In genomic region chr2:144519772-144520171, GRCm38 (mm10) we compare ENCODE assay signal across 22 mouse cellular contexts.
"Had no signal": no experiment of that assay in that cellular context is flagged by ENCODE, and none has a peak within 500 bp of the region (broad histone marks: within the 10 kb centered on the region; RNA-seq: fewer than 3 reads in every experiment).

No protein-coding gene starts in this region.

- H3K27me3 ChIP-seq: limb, embryonic 13.5 days; neural tube, embryonic 12.5 days; neural tube, embryonic 15.5 days; stomach, embryonic 15.5 days had no signal

- H3K9ac ChIP-seq: limb, embryonic 13.5 days; liver, embryonic 12.5 days; liver, embryonic 15.5 days; midbrain, embryonic 13.5 days; neural tube, embryonic 12.5 days; neural tube, embryonic 15.5 days; stomach, embryonic 15.5 days had no signal

- DNase-seq: kidney, adult 18-20 months; kidney, adult 9 months; kidney, postnatal 14 days; kidney, postnatal 4 days; liver; lung, adult 2 months; lung, postnatal 14 days; lung, postnatal 4 days; right cerebral cortex, postnatal 25 days; spleen, adult 18-20 months; thymus, adult 2 months; thymus, postnatal 14 days; thymus, postnatal 4 days had no signal

- H3K36me3 ChIP-seq: limb, embryonic 10.5 days; limb, embryonic 13.5 days; liver, embryonic 12.5 days; liver, embryonic 15.5 days; neural tube, embryonic 12.5 days; stomach, embryonic 15.5 days had no signal

- H3K27ac ChIP-seq: limb, embryonic 10.5 days; limb, embryonic 13.5 days; liver, embryonic 12.5 days; liver, embryonic 15.5 days; midbrain, embryonic 13.5 days; neural tube, embryonic 12.5 days; neural tube, embryonic 15.5 days; stomach, embryonic 15.5 days had no signal

- H3K4me1 ChIP-seq: limb, embryonic 10.5 days; limb, embryonic 13.5 days; liver, embryonic 12.5 days; liver, embryonic 15.5 days; midbrain, embryonic 13.5 days; neural tube, embryonic 12.5 days; neural tube, embryonic 15.5 days; stomach, embryonic 15.5 days had no signal

- ATAC-seq: intestine, embryonic 16.5 days; liver, embryonic 12.5 days; midbrain, embryonic 13.5 days had no signal

- H3K4me2 ChIP-seq: limb, embryonic 13.5 days; liver, embryonic 12.5 days; liver, embryonic 15.5 days; midbrain, embryonic 13.5 days; neural tube, embryonic 12.5 days; neural tube, embryonic 15.5 days; stomach, embryonic 15.5 days had no signal

- H3K4me3 ChIP-seq: limb, embryonic 10.5 days; limb, embryonic 13.5 days; liver, embryonic 12.5 days; liver, embryonic 15.5 days; midbrain, embryonic 13.5 days; neural tube, embryonic 12.5 days; neural tube, embryonic 15.5 days; stomach, embryonic 15.5 days had no signal

- H3K9me3 ChIP-seq: limb, embryonic 10.5 days; limb, embryonic 13.5 days; liver, embryonic 12.5 days; liver, embryonic 15.5 days; midbrain, embryonic 13.5 days; neural tube, embryonic 12.5 days; neural tube, embryonic 15.5 days; stomach, embryonic 15.5 days had no signal
